Mouse (Mus musculus): ENCODE measurements around the gene Syce3. TPM values are rescaled to one million over a fixed set of nuclear protein-coding genes. Genes with fewer than 3 reads are reported as not detected.

The Syce3 gene
- not detected in 2 replicates for polyA plus RNA-seq (2012; rRNA removed)

DNA sequence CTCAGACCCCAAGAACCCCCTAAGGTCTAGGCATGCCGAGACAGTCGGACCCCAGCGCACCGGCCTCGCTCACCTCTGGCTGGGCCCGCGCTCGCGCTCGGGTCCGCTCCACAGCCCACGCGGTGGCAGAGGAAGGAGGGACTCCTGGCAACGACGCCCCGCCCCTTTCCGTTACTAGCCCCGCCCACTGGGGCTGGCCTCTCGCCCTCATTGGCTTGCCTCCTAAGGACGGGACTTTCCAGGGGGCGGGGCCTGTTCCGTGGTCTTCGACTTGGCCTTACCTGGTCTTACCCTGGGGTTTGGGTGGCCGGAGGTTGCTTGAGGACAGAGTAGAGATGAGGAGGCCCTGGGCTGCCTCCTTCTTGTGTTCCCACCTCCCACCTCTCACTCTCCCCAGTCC lies at the start of gene Syce3:
Gene Syce3, minus strand, starts transcription at position 386 of the 400 bp plus-strand sequence.
- 87% methylated on average over 24 of the region's 24 CpGs for WGBS
- Histone ChIP-seq H3K27ac (ENCODE audit: insufficient read depth, low read depth, low read length) (no peak within 1 kb of the TSS), H3K36me3 (ENCODE audit: control insufficient read depth, insufficient read depth, low read length) (no peaks in the 10 kb centered on the region), H3K4me1 (ENCODE audit: control insufficient read depth, insufficient read depth, low read length) (no peaks in the 10 kb centered on the region), H3K27me3 (replicated peaks; ENCODE audit: control insufficient read depth, insufficient read depth, low read length) (no peaks in the 10 kb centered on the region; the same call in 1 of the 2 replicates), H3K4me3 (ENCODE audit: insufficient read depth, low read depth, low read length) (no peak within 1 kb of the TSS)
- no peak for DNase-seq
- TF ChIP-seq POLR2A (IDR thresholded peaks at IDR 0.05; ENCODE audit: low read depth, low read length), result no peak
- no peak for TF ChIP-seq CTCF (conservative IDR thresholded peaks at IDR 0.05; ENCODE audit: insufficient read depth, insufficient read length, low read depth, low read length)

DNA sequence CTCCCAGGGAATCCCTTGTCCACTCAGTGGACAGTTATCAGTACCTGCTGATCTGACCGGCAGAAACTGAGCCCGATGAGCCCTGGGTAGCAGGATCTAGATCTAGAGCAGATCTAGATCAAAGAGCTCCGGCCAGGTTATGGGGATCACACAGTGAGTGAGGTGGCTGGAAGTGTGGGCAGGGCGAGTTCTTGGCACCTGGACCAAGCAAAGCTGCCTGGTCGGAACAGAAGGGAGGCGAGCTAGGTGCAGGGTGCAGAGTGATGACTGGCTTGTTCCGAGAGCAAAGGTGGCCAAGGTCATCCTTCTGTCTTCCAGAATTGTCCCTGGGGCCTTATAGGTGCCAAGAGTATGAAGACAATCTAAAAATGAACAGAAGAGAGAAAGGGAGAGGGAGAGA lies 49.5 kb upstream of the Syce3 start:
- no peak overlapping the region for H3K4me3 ChIP-seq (ENCODE audit: insufficient read depth, low read depth, low read length)
- H3K4me1 ChIP-seq (ENCODE audit: control insufficient read depth, insufficient read depth, low read length), result no peaks in the 10 kb centered on the region
- DNase-seq, result no peak
- WGBS, result 80% methylated on average over 7 of the region's 7 CpGs
- no peaks in the 10 kb centered on the region for H3K36me3 ChIP-seq (ENCODE audit: control insufficient read depth, insufficient read depth, low read length)
- no peak overlapping the region for H3K27ac ChIP-seq (ENCODE audit: insufficient read depth, low read depth, low read length)
- no peak for TF ChIP-seq POLR2A (IDR thresholded peaks at IDR 0.05; ENCODE audit: low read depth, low read length)
- TF ChIP-seq CTCF (conservative IDR thresholded peaks at IDR 0.05; ENCODE audit: insufficient read depth, insufficient read length, low read depth, low read length), result no peak
- H3K27me3 ChIP-seq (replicated peaks; ENCODE audit: control insufficient read depth, insufficient read depth, low read length), result no peaks in the 10 kb centered on the region

DNA sequence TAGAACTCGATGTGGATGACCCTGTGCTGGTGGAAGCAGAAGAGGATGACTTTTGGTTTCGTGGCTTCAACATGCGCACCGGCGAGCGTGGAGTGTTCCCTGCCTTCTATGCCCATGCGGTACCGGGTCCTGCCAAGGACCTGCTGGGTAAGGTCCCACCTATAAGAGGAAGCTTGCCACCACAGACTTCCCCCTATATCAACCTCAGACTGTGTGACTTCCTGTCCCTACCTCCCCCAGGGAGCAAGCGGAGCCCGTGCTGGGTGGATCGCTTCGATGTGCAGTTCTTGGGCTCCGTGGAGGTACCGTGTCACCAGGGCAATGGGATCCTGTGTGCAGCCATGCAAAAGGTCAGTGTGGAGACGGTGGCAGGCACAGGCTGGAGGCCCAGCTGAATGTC lies 48.6 kb upstream of the Syce3 start:
- Histone ChIP-seq H3K27ac (ENCODE audit: insufficient read depth, low read depth, low read length) (no peak overlapping the region), H3K4me3 (ENCODE audit: insufficient read depth, low read depth, low read length) (no peak overlapping the region), H3K27me3 (replicated peaks; ENCODE audit: control insufficient read depth, insufficient read depth, low read length) (0 out of 2 replicates have a peak, but pooled peaks cover 1% of the 10 kb centered on the region), H3K36me3 (ENCODE audit: control insufficient read depth, insufficient read depth, low read length) (no peaks in the 10 kb centered on the region), H3K4me1 (ENCODE audit: control insufficient read depth, insufficient read depth, low read length) (no peaks in the 10 kb centered on the region)
- no peak for DNase-seq
- WGBS, result 76% methylated on average over 15 of the region's 15 CpGs
- TF ChIP-seq CTCF (conservative IDR thresholded peaks at IDR 0.05; ENCODE audit: insufficient read depth, insufficient read length, low read depth, low read length) (no peak), POLR2A (IDR thresholded peaks at IDR 0.05; ENCODE audit: low read depth, low read length) (no peak)

- WGBS, result 72% methylated on average over 6 of the region's 6 CpGs
- Histone ChIP-seq H3K27ac (ENCODE audit: insufficient read depth, low read depth, low read length) (no peak overlapping the region), H3K27me3 (replicated peaks; ENCODE audit: control insufficient read depth, insufficient read depth, low read length) (0 out of 2 replicates have a peak, but pooled peaks cover 1% of the 10 kb centered on the region), H3K4me3 (ENCODE audit: insufficient read depth, low read depth, low read length) (no peak overlapping the region), H3K36me3 (ENCODE audit: control insufficient read depth, insufficient read depth, low read length) (no peaks in the 10 kb centered on the region), H3K4me1 (ENCODE audit: control insufficient read depth, insufficient read depth, low read length) (no peaks in the 10 kb centered on the region)
- DNase-seq, result no peak
- no peak for TF ChIP-seq CTCF (conservative IDR thresholded peaks at IDR 0.05; ENCODE audit: insufficient read depth, insufficient read length, low read depth, low read length)
- TF ChIP-seq POLR2A (IDR thresholded peaks at IDR 0.05; ENCODE audit: low read depth, low read length), result no peak
Measured at GRCm38 (mm10) chr15:89455642-89456041, 45.3 kb upstream of the Syce3 start.

DNA sequence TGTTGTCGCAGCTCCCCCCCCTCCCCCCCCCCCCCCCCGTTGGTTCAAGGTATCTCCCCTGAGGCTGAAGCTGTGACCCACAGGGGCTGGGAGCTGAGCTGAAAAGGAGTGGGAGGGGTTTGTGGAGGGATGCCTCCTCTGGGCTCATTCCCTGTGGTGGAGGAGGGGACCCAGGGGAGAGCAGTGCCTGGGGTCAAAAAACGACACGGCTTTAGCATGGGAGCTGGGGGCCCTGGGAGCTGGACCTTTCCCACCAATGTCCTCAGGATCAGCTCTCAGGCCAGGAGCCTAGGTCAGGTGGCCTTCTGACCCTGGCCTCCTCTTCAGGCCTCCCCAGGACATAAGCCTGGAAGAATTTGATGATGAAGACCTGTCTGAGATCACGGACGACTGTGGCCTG lies 44.6 kb upstream of the Syce3 start:
- 31% methylated on average over 5 of the region's 6 CpGs for WGBS
- Histone ChIP-seq H3K27me3 (replicated peaks; ENCODE audit: control insufficient read depth, insufficient read depth, low read length) (0 out of 2 replicates have a peak, but pooled peaks cover 1% of the 10 kb centered on the region), H3K36me3 (ENCODE audit: control insufficient read depth, insufficient read depth, low read length) (no peaks in the 10 kb centered on the region), H3K27ac (ENCODE audit: insufficient read depth, low read depth, low read length) (no peak overlapping the region), H3K4me1 (ENCODE audit: control insufficient read depth, insufficient read depth, low read length) (no peaks in the 10 kb centered on the region), H3K4me3 (ENCODE audit: insufficient read depth, low read depth, low read length) (no peak overlapping the region)
- TF ChIP-seq POLR2A (IDR thresholded peaks at IDR 0.05; ENCODE audit: low read depth, low read length), result no peak
- no peak for DNase-seq

- 2% methylated on average over 53 of the region's 53 CpGs for WGBS
- DNase-seq, result no peak
- Histone ChIP-seq H3K27ac (ENCODE audit: insufficient read depth, low read depth, low read length) (no peak within 1 kb of the TSS), H3K4me1 (ENCODE audit: control insufficient read depth, insufficient read depth, low read length) (no peaks in the 10 kb centered on the region), H3K36me3 (ENCODE audit: control insufficient read depth, insufficient read depth, low read length) (no peaks in the 10 kb centered on the region), H3K27me3 (replicated peaks; ENCODE audit: control insufficient read depth, insufficient read depth, low read length) (0 out of 2 replicates have a peak, but pooled peaks cover 1% of the 10 kb centered on the region), H3K4me3 (ENCODE audit: insufficient read depth, low read depth, low read length) (peak within 1 kb of the TSS; percentile 47)
- TF ChIP-seq POLR2A (IDR thresholded peaks at IDR 0.05; ENCODE audit: low read depth, low read length), result no peak
- no peak for TF ChIP-seq CTCF (conservative IDR thresholded peaks at IDR 0.05; ENCODE audit: insufficient read depth, insufficient read length, low read depth, low read length)
Measured at GRCm38 (mm10) chr15:89453865-89454478, 43.7 kb upstream of the Syce3 start, which contains the start of gene Mapk8ip2. TSS of gene Mapk8ip2 (plus strand) at chr15:89453913.

DNA sequence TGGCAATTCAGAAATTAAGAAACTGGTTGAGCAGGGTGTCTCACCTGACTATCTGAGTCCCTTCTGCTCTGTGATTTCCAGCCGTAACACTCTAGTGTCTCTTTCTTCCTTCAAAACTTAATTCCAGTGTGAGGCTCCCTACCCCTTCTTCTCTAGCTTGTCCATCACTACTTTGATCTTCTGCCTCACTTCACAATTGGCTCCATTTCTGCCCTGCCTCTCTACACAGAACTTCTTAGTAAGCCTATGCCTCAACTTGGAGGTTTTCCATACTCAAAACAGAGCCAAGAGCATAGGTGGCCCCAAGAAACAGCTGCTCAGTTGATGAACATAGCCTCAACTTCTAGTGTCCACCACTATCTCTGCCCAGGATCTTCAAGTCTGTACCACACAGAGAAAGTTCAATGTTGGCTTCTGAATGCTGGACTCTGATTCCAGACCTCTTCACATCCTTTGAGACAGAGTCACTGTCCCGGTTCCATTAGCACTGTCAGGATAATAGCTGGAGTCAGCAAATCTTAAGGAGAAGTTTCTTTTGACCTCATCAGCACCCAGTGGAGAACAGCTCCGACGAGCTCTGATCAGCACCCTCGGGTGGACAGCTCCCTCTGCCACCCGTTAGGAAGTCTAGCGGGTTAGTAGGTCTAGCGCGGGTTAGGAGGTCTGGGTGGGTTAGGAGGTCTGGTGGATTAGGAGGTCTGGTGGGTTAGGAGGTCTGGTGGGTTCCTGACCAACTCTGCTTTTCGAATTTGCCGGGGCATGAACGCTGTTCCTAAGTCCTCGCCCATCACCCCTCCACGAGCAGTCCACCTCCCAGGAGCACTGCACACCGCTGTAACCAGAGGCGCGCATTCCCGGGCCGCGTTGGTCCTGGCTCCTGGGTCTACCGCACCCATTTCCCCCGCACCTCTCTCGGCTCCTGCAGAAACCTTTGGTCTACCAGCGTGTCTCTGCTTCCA lies 42.9 kb upstream of the Syce3 start:
- 5% methylated on average over 24 of the region's 24 CpGs for whole genome bisulfite sequencing
- no peak for TF ChIP-seq POLR2A (IDR thresholded peaks at IDR 0.05; ENCODE audit: low read depth, low read length)
- no peak for TF ChIP-seq CTCF (conservative IDR thresholded peaks at IDR 0.05; ENCODE audit: insufficient read depth, insufficient read length, low read depth, low read length)

More for the DNA sequence above, 42.9 kb upstream of the Syce3 start:
- Histone ChIP-seq H3K4me3 (ENCODE audit: insufficient read depth, low read depth, low read length) (no peak overlapping the region), H3K27ac (ENCODE audit: insufficient read depth, low read depth, low read length) (no peak overlapping the region), H3K36me3 (ENCODE audit: control insufficient read depth, insufficient read depth, low read length) (no peaks in the 10 kb centered on the region), H3K4me1 (ENCODE audit: control insufficient read depth, insufficient read depth, low read length) (no peaks in the 10 kb centered on the region), H3K27me3 (replicated peaks; ENCODE audit: control insufficient read depth, insufficient read depth, low read length) (0 out of 2 replicates have a peak, but pooled peaks cover 1% of the 10 kb centered on the region)
- DNase-seq, result peak; percentile 63
